Mouse (Mus musculus) midbrain, embryonic 10.5 days (tissue): Measurements from ENCODE around the gene Cdc26. TPM values are rescaled to one million over a fixed set of nuclear protein-coding genes. Genes with fewer than 3 reads are reported as not detected.

Source experiments
- DNase-seq: peaks from one replicate; pipeline ENCODE4 v3.0.0-alpha.2; 2017; ENCODE audit warnings: low spot score
- H3K27ac ChIP-seq: fragments of 300-500 bp; sonication (generic); replicated peaks from 2 replicates; pipeline ENCODE4 v1.5.1; 2016; ENCODE audit warnings: mild to moderate bottlenecking
- H3K27me3 ChIP-seq: fragments of 300-500 bp; sonication (generic); 2 replicates; pipeline ENCODE4 v1.6.1; 2016; ENCODE audit warnings: low read depth, mild to moderate bottlenecking; ENCODE audit not compliant: poor library complexity, severe bottlenecking
- H3K36me3 ChIP-seq: fragments of 300-500 bp; sonication (generic); 2 replicates; pipeline ENCODE4 v1.6.1; 2016; ENCODE audit warnings: mild to moderate bottlenecking, moderate library complexity
- H3K4me1 ChIP-seq: fragments of 300-500 bp; sonication (generic); 2 replicates; pipeline ENCODE4 v1.6.1; 2016
- H3K4me3 ChIP-seq: fragments of 300-500 bp; sonication (generic); 2 replicates; pipeline ENCODE4 v1.5.1; 2016; ENCODE audit warnings: mild to moderate bottlenecking, moderate library complexity
- H3K9me3 ChIP-seq: fragments of 300-500 bp; sonication (generic); replicated peaks from 2 replicates; pipeline ENCODE4 v1.6.1; 2016; ENCODE audit warnings: mild to moderate bottlenecking
- WGBS: fragments of 180-500 bp; shearing (Covaris S2); methylation state at CpG from one replicate; pipeline ENCODE4 v1.1.7; 2016; 5-methylcytosine and 5-hydroxymethylcytosine counted together
- polyA plus RNA-seq: library from polyadenylated mRNA; unstranded; fragments of >200 nt; fragmentation: Nextera tagmentation; extraction: Ambion mirVana; gene quantifications from 2 replicates; pipeline ENCODE4 v1.2.1, GENCODE M21; 2016

Cdc26 gene
- polyA plus RNA-seq, 1 experiment from 2014 or later = 185 TPM

- H3K27me3 ChIP-seq = no peaks in the 10 kb centered on the region
These were observed 60.1 kb downstream of the Cdc26 start for GRCm38 (mm10) chr4:62348329-62348705.

DNA sequence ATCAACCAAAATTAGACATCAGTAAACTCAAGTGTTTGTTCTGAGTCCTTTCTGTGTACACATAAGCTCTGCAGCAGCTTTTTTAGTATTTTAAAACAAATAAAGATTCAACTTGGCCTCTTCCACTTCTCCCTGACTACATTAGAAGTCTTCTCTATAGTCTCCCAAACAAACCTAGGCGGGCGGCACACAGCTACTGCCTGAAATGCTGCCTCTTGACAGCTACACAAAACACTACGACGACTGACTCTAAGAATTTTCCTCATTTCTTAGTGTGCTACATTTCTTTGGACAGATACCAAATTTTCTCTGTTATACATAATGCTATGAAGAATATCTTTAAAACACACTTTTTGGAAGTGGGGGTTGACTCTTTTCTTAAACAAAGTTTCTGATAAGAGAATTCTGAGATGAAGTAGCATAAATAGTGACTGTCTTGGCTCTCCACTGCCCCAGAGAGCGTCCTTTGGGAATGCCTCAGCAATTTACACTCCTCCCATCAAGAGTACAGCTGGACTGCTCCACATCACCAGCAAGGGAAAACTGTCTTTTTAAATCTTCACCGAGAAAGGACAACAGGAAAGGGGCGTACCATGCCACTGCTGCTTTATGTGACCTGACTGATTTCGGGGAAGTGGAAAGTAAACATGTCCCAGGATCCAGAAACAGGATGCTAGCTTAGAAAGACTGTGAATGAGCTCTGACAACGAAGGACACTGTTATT, 60.7 kb downstream of the Cdc26 start:
- Histone ChIP-seq H3K27ac (no peak overlapping the region), H3K4me3 (no peak overlapping the region), H3K4me1 (no peaks in the 10 kb centered on the region), H3K36me3 (peaks cover 35% of the 10 kb centered on the region), H3K9me3 (no peaks in the 10 kb centered on the region), H3K27me3 (no peaks in the 10 kb centered on the region)
- 82% methylated on average over 9 of the region's 9 CpGs for WGBS
- DNase-seq = no peak

More at GRCm38 (mm10) chr4:62348329-62348705, 60.1 kb downstream of the Cdc26 start:
- DNase-seq = no peak
- H3K4me1 ChIP-seq = no peaks in the 10 kb centered on the region
- H3K4me3 ChIP-seq = no peak overlapping the region
- no peaks in the 10 kb centered on the region for H3K9me3 ChIP-seq
- H3K27ac ChIP-seq = no peak overlapping the region
- WGBS = 83% methylated on average over 2 of the region's 2 CpGs
- peaks cover 35% of the 10 kb centered on the region for H3K36me3 ChIP-seq

- no peak overlapping the region for H3K4me3 ChIP-seq
- 85% methylated on average over 4 of the region's 4 CpGs for WGBS
- no peaks in the 10 kb centered on the region for H3K27me3 ChIP-seq
- H3K27ac ChIP-seq = no peak overlapping the region
- H3K4me1 ChIP-seq = no peaks in the 10 kb centered on the region
- H3K36me3 ChIP-seq = peaks cover 30% of the 10 kb centered on the region
- DNase-seq = no peak
- H3K9me3 ChIP-seq = no peaks in the 10 kb centered on the region
These were observed 62.6 kb downstream of the Cdc26 start for GRCm38 (mm10) chr4:62345827-62346226.

DNA sequence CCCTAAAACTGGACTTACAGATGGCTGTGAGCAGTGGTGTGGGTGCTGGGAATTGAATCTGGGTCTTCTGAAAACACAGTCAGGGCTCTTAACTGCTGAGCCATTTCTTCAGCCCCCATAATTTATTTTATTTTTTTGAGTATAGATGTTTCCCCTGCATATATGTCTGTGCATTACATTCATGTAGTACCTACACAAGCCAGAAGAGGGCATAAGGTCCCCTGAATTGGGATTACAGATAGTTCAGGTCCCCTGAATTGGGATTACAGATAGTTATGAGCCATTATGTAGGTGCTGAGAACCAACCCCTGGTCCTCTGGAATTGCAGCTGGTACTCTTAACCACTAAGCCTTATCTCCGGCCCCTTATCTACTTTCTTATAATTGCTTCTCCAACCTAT, 64.4 kb downstream of the Cdc26 start:
- no peaks in the 10 kb centered on the region for H3K9me3 ChIP-seq
- peaks cover 32% of the 10 kb centered on the region for H3K36me3 ChIP-seq
- no peaks in the 10 kb centered on the region for H3K27me3 ChIP-seq
- H3K4me1 ChIP-seq = no peaks in the 10 kb centered on the region
- H3K4me3 ChIP-seq = no peak overlapping the region
- WGBS = 90% methylated on average over 1 of the region's 1 CpGs
- no peak for DNase-seq
- no peak overlapping the region for H3K27ac ChIP-seq

- Histone ChIP-seq H3K27ac (no peak overlapping the region), H3K27me3 (no peaks in the 10 kb centered on the region), H3K4me3 (no peak overlapping the region), H3K36me3 (peaks cover 40% of the 10 kb centered on the region), H3K9me3 (no peaks in the 10 kb centered on the region), H3K4me1 (no peaks in the 10 kb centered on the region)
- no peak for DNase-seq
- 93% methylated on average over 5 of the region's 5 CpGs for WGBS
These were observed 69.9 kb downstream of the Cdc26 start for GRCm38 (mm10) chr4:62338536-62338935.

Other genes starting within 250 kb of the Cdc26 start
- gene Zfp37, start 177.6 kb downstream of the Cdc26 start, polyA plus RNA-seq = 20.3 and 28.2 TPM in 2 replicates
- 12.1 and 12.4 TPM in 2 replicates for gene Slc31a2, start 146.1 kb downstream of the Cdc26 start, polyA plus RNA-seq
- gene Fkbp15, start 48.1 kb downstream of the Cdc26 start, polyA plus RNA-seq = 17.6 and 21.1 TPM in 2 replicates
- 54.9 and 57.7 TPM in 2 replicates for gene Slc31a1, start 47.9 kb downstream of the Cdc26 start, polyA plus RNA-seq
- 34.3 and 35.2 TPM in 2 replicates for gene Prpf4, start 155 bp upstream of the Cdc26 start, polyA plus RNA-seq
- gene Rnf183, start 26.6 kb upstream of the Cdc26 start, polyA plus RNA-seq = not detected in 2 replicates
- 10.1 and 12.6 TPM in 2 replicates for gene Wdr31, start 62.3 kb upstream of the Cdc26 start, polyA plus RNA-seq
- gene Bspry, start 71.4 kb upstream of the Cdc26 start, polyA plus RNA-seq = 0.47 and 0.57 TPM in 2 replicates
- gene Hdhd3, start 94.8 kb upstream of the Cdc26 start, polyA plus RNA-seq = 10.9 and 13.3 TPM in 2 replicates
- 120 and 123 TPM in 2 replicates for gene Alad, start 111.3 kb upstream of the Cdc26 start, polyA plus RNA-seq
- 140 and 142 TPM in 2 replicates for gene Pole3, start 116.4 kb upstream of the Cdc26 start, polyA plus RNA-seq
- 1.5 and 1.7 TPM in 2 replicates for gene 4933430I17Rik, start 116.7 kb upstream of the Cdc26 start, polyA plus RNA-seq
- 29.4 and 41.1 TPM in 2 replicates for gene Rgs3, start 151.2 kb upstream of the Cdc26 start, polyA plus RNA-seq